8 mouse cellular contexts compared by ENCODE assay signal in the genomic region with DNA sequence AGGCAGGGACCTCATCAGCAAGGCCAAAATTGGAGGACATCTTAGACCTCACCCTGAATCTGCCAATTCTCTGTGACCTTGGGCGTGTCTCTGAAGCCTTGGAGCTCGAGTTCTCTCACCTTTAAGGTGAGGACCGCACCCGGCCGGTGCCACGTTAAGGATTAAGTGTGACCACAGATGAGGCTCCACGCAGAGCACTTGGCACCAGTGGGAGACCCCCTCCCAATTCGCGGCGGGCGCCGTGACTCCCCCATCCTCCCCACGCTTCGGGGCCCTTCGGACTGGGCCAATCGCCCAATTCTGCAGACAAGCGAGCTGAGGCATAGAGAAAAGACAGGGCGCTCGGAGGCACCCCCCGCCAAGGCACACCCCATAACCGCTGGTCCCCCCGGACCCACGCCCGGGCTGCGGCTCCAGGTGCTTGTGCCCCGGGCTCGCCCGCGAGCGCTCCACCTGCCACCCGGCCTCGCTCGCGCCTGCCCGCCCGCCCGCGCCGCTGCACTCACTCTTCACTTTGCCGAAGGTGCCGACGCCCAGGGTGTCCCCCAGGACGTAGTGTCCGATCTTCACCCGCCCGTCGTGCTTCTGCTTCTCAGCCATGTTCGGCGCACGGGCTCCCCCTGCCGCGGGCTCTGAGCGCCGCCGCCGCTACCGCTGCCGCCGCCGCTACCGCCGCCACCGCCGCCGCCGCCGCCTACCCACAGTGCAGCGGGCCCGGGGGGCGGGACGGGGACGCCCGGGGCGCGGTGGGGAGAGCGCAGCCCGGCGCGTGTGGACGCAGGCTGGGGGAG. TPM values are rescaled to one million over a fixed set of nuclear protein-coding genes. Genes with fewer than 3 reads are reported as not detected.
DNase-seq lines count a peak whose midpoint lies in the region; ATAC-seq and TF ChIP-seq lines count a peak whose summit lies in the region.

A gene (minus strand): TSS at position 692 of the 791 bp plus-strand sequence.

- peaks cover 17% of the 10 kb centered on the region for H3K4me1 ChIP-seq in forebrain, embryonic 16.5 days (replicated peaks; ENCODE audit: control insufficient read depth, insufficient read depth, low read length)
- H3K4me1 ChIP-seq in liver, postnatal 0 days (ENCODE audit: insufficient read depth) = peaks cover 9% of the 10 kb centered on the region; the same call in 1 of the 2 replicates
- H3K4me1 ChIP-seq in neural tube, embryonic 14.5 days (ENCODE audit: control insufficient read depth, insufficient read depth, low read length) = peaks cover 10% of the 10 kb centered on the region; the same call in 1 of the 2 replicates
- 0 out of 2 replicates have a peak, but pooled peaks cover 3% of the 10 kb centered on the region for H3K4me1 ChIP-seq in stomach, postnatal 0 days (replicated peaks; ENCODE audit: control insufficient read depth, insufficient read depth)

- no peak for TF ChIP-seq CTCF in C2C12 (IDR thresholded peaks at IDR 0.05; ENCODE audit: control insufficient read depth, insufficient read depth, insufficient read length)
- 0 out of 2 replicates have a peak, but pooled peaks have one; percentile 7 for TF ChIP-seq CTCF in liver, postnatal 0 days (IDR thresholded peaks at IDR 0.05; ENCODE audit: low read depth)
- no peak; the same call in 1 of the 2 replicates for TF ChIP-seq CTCF in stomach, postnatal 0 days (IDR thresholded peaks at IDR 0.05; ENCODE audit: low read depth)

- H3K4me2 ChIP-seq in forebrain, embryonic 16.5 days (ENCODE audit: low read length) = peak within 1 kb of the TSS; percentile 95
- H3K4me2 ChIP-seq in liver, postnatal 0 days (ENCODE audit: low read depth, low read length) = peak within 1 kb of the TSS; percentile 85
- H3K4me2 ChIP-seq in neural tube, embryonic 14.5 days (ENCODE audit: low read depth, low read length) = peak within 1 kb of the TSS; percentile 80
- peak within 1 kb of the TSS; percentile 98 for H3K4me2 ChIP-seq in stomach, postnatal 0 days (replicated peaks; ENCODE audit: low read depth)

- DNase-seq in cerebellum, adult 11 months = peak; percentile 76
- DNase-seq in heart, postnatal 25 days (ENCODE audit: low spot score) = peak; percentile 49
- peak; percentile 70 to 80 for DNase-seq in layer of hippocampus, adult 18-20 months (ENCODE audit: low spot score in 2 of 2)
- peak; percentile 72 for DNase-seq in liver, postnatal 0 days
- peak; percentile 80 for DNase-seq in stomach, postnatal 0 days (ENCODE audit: low spot score)

- no peaks in the 10 kb centered on the region for H3K79me3 ChIP-seq in C2C12 (ENCODE audit: low read depth)

- peak within 1 kb of the TSS; percentile 81 for H3K27ac ChIP-seq in forebrain, embryonic 16.5 days (ENCODE audit: low read length)
- no peak within 1 kb of the TSS for H3K27ac ChIP-seq in liver, postnatal 0 days (ENCODE audit: low read depth)
- H3K27ac ChIP-seq in neural tube, embryonic 14.5 days (ENCODE audit: low read depth, low read length) = peak within 1 kb of the TSS; percentile 83
- peak within 1 kb of the TSS; percentile 73 for H3K27ac ChIP-seq in stomach, postnatal 0 days (replicated peaks)

- no peaks in the 10 kb centered on the region for H3K27me3 ChIP-seq in C2C12 (ENCODE audit: control insufficient read depth, insufficient read depth, insufficient read length)
- H3K27me3 ChIP-seq in forebrain, embryonic 16.5 days (replicated peaks; ENCODE audit: control insufficient read depth, insufficient read depth, low read length) = no peaks in the 10 kb centered on the region
- peaks cover 21% of the 10 kb centered on the region for H3K27me3 ChIP-seq in liver, postnatal 0 days (ENCODE audit: insufficient read depth, low read length)
- H3K27me3 ChIP-seq in neural tube, embryonic 14.5 days (ENCODE audit: control insufficient read depth, insufficient read depth, low read length) = no peaks in the 10 kb centered on the region
- H3K27me3 ChIP-seq in stomach, postnatal 0 days (ENCODE audit: control insufficient read depth, insufficient read depth, low read length) = no peaks in the 10 kb centered on the region

- intact Hi-C loops in heart, postnatal 25 days (cut with DNase I) = no loop called here

- H3K79me2 ChIP-seq in C2C12 (ENCODE audit: control insufficient read depth, insufficient read depth) = no peaks in the 10 kb centered on the region

- no peaks in the 10 kb centered on the region for H3K9me3 ChIP-seq in forebrain, embryonic 16.5 days (ENCODE audit: control insufficient read depth, low read length)
- H3K9me3 ChIP-seq in liver, postnatal 0 days (ENCODE audit: low read length) = no peaks in the 10 kb centered on the region
- no peaks in the 10 kb centered on the region for H3K9me3 ChIP-seq in neural tube, embryonic 14.5 days (ENCODE audit: control insufficient read depth, low read length)
- no peaks in the 10 kb centered on the region for H3K9me3 ChIP-seq in stomach, postnatal 0 days (ENCODE audit: control insufficient read depth, low read length)

- no peak for TF ChIP-seq EP300 in liver, postnatal 0 days (IDR thresholded peaks at IDR 0.05; ENCODE audit: low read depth)
- TF ChIP-seq EP300 in stomach, postnatal 0 days (optimal IDR thresholded peaks at IDR 0.05) = no peak

- peak within 1 kb of the TSS; percentile 95 for H3K9ac ChIP-seq in forebrain, embryonic 16.5 days (replicated peaks; ENCODE audit: low read depth, low read length)
- peak within 1 kb of the TSS; percentile 59 for H3K9ac ChIP-seq in liver, postnatal 0 days (replicated peaks)
- peak within 1 kb of the TSS; percentile 88 for H3K9ac ChIP-seq in neural tube, embryonic 14.5 days (replicated peaks; ENCODE audit: low read depth, low read length)
- H3K9ac ChIP-seq in stomach, postnatal 0 days (ENCODE audit: low read length) = peak within 1 kb of the TSS; percentile 78

- ATAC-seq in forebrain, embryonic 16.5 days = peak; percentile 95
- peak; percentile 89 for ATAC-seq in liver, postnatal 0 days
- ATAC-seq in neural tube, embryonic 14.5 days (ENCODE audit: low read depth) = peak; percentile 89
- ATAC-seq in stomach, postnatal 0 days (ENCODE audit: low FRiP score, low TSS enrichment) = peak; percentile 92

- peak within 1 kb of the TSS; percentile 34 for H3K4me3 ChIP-seq in C2C12 (ENCODE audit: insufficient read depth, poor library complexity, severe bottlenecking)
- H3K4me3 ChIP-seq in forebrain, embryonic 16.5 days (replicated peaks; ENCODE audit: low read length) = peak within 1 kb of the TSS; percentile 84
- peak within 1 kb of the TSS; percentile 61 for H3K4me3 ChIP-seq in liver, postnatal 0 days (ENCODE audit: low read depth, low read length)
- peak within 1 kb of the TSS; percentile 66 for H3K4me3 ChIP-seq in neural tube, embryonic 14.5 days (ENCODE audit: low read depth, low read length)
- peak within 1 kb of the TSS; percentile 75 for H3K4me3 ChIP-seq in stomach, postnatal 0 days (ENCODE audit: low read depth, low read length)

- under 1% methylated on average over 69 of the region's 80 CpGs for WGBS in forebrain, embryonic 16.5 days
- 2% methylated on average over 60 of the region's 80 CpGs for WGBS in liver, postnatal 0 days (ENCODE audit: insufficient replicate concordance)
- WGBS in neural tube, embryonic 14.5 days = 1% methylated on average over 78 of the region's 80 CpGs
- under 1% methylated on average over 50 of the region's 80 CpGs for WGBS in stomach, postnatal 0 days

- H3K36me3 ChIP-seq in C2C12 (ENCODE audit: control insufficient read depth, insufficient read depth) = no peaks in the 10 kb centered on the region
- no peaks in the 10 kb centered on the region for H3K36me3 ChIP-seq in forebrain, embryonic 16.5 days (ENCODE audit: control insufficient read depth, insufficient read depth)
- no peaks in the 10 kb centered on the region for H3K36me3 ChIP-seq in liver, postnatal 0 days (replicated peaks; ENCODE audit: insufficient read depth, low read length)
- no peaks in the 10 kb centered on the region for H3K36me3 ChIP-seq in neural tube, embryonic 14.5 days (ENCODE audit: control insufficient read depth, insufficient read depth, low read length)
- no peaks in the 10 kb centered on the region for H3K36me3 ChIP-seq in stomach, postnatal 0 days (ENCODE audit: control insufficient read depth, insufficient read depth, low read length)

- peak within 1 kb of the TSS; percentile 79 for H3ac ChIP-seq in C2C12 (ENCODE audit: control insufficient read depth, insufficient read length, low read depth)

TF ChIP-seq in C2C12, 6 proteins besides CTCF, POLR2A, EP300 and RAD21:
- TF ChIP-seq USF1 (IDR thresholded peaks at IDR 0.05; ENCODE audit: low read depth) (no peak), MYOG (IDR thresholded peaks at IDR 0.05; ENCODE audit: control insufficient read depth, extremely low read depth, insufficient read length) (no peak), CEBPB (IDR thresholded peaks at IDR 0.05; ENCODE audit: low read depth) (no peak), FOSL1 (IDR thresholded peaks at IDR 0.05; ENCODE audit: insufficient read depth, low read length, poor library complexity, severe bottlenecking) (no peak), MAX (IDR thresholded peaks at IDR 0.05) (no peak), MYOD1 (IDR thresholded peaks at IDR 0.05; ENCODE audit: control insufficient read depth, insufficient read length, low read depth) (no peak)

RNA-seq across cellular contexts. Expression of the gene that starts here (rescaled TPM):
- 0.20 TPM for polyA plus RNA-seq in C2C12 (2012; fragmentation: generic; extraction: Trizol)
- polyA plus RNA-seq in forebrain, embryonic 16.5 days (2015; fragmentation: Nextera tagmentation; extraction: Ambion mirVana) = 14.0 and 14.4 TPM in 2 replicates
- total RNA-seq in heart, postnatal 25 days (2021) = 10 to 100 TPM; 79.5 to 80.2 TPM
- 10 to 100 TPM; 16.8 to 17.9 TPM for total RNA-seq in layer of hippocampus, adult 18-20 months (2021)
- 1.1 TPM in 2 replicates for polyA plus RNA-seq in liver, postnatal 0 days (2015; fragmentation: Nextera tagmentation; extraction: Ambion mirVana)
- polyA plus RNA-seq in neural tube, embryonic 14.5 days (2014; fragmentation: Nextera tagmentation; extraction: Ambion mirVana) = 15.6 and 16.2 TPM in 2 replicates
- 3.6 and 4.5 TPM in 2 replicates for polyA plus RNA-seq in stomach, postnatal 0 days (2015; fragmentation: Nextera tagmentation; extraction: Ambion mirVana)

Comparison
In these comparisons a context has a peak if more than half of its experiments do, and no peak if none do; other contexts are left out.
1. RNA of the gene that starts here (total RNA-seq): 79.5 to 80.2 TPM in heart, postnatal 25 days; 16.8 to 17.9 TPM in layer of hippocampus, adult 18-20 months; every median in the first group is over 4 times any median in the second.
2. H3K4me3 ChIP-seq: peak in every context shown above with its lines; median percentile 84 in forebrain, embryonic 16.5 days; 75 in stomach, postnatal 0 days; 66 in neural tube, embryonic 14.5 days; 61 in liver, postnatal 0 days; 34 in C2C12.
3. Peak in every context shown above with its lines, with median percentiles within 50 percentile points of each other: DNase-seq, ATAC-seq, H3K4me2 ChIP-seq and H3K9ac ChIP-seq.